ENCODE assay signal across 25 mouse cellular contexts in the genomic region with DNA sequence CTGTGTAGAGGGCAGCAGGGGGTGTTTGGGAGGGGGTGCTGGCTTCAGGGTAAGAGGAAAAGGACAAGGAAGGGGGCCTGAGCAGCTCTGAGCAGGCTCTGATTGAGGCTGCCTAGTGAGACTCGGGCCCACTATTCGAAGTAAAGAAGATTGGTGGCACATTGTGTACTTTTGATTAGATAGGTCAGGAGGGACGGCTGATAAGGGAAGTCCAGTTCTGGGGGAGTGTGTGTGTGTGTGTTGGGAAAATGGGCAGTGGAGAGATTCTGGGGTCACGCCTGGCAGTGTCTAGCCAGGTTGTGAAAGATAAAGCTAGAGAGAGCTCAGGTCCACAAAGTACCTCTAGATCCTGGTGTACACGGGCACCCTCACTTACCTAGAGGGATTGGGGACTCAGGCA. TPM values are rescaled to one million over a fixed set of nuclear protein-coding genes. Genes with fewer than 3 reads are reported as not detected.
DNase-seq lines count a peak whose midpoint lies in the region; ATAC-seq and TF ChIP-seq lines count a peak whose summit lies in the region.
"Had no signal": no experiment of that assay in that cellular context is flagged by ENCODE, and none has a peak within 500 bp of the region (broad histone marks: within the 10 kb centered on the region; RNA-seq: fewer than 3 reads in every experiment).

No protein-coding gene starts in this region.

- no peak overlapping the region for H3K9ac ChIP-seq in liver, embryonic 15.5 days
- no peak overlapping the region for H3K9ac ChIP-seq in liver, embryonic 12.5 days
- H3K9ac ChIP-seq in intestine, embryonic 16.5 days (ENCODE audit: low read depth, low read length) = no peak overlapping the region
- H3K9ac ChIP-seq: heart, embryonic 12.5 days; hindbrain, embryonic 15.5 days had no signal

- no peak for TF ChIP-seq CTCF in small intestine, adult 2 months (IDR thresholded peaks at IDR 0.05; ENCODE audit: extremely low read depth, insufficient read length, insufficient replicate concordance, low read depth, low read length)

- no peaks in the 10 kb centered on the region for H3K9me3 ChIP-seq in liver, embryonic 15.5 days (replicated peaks)
- no peaks in the 10 kb centered on the region for H3K9me3 ChIP-seq in liver, embryonic 12.5 days (replicated peaks)
- H3K9me3 ChIP-seq in intestine, embryonic 16.5 days (ENCODE audit: control insufficient read depth, low read length) = no peaks in the 10 kb centered on the region
- H3K9me3 ChIP-seq: embryonic facial prominence, embryonic 10.5 days; forebrain, embryonic 10.5 days; heart, embryonic 12.5 days; hindbrain, embryonic 15.5 days had no signal

- H3K4me3 ChIP-seq in liver, embryonic 15.5 days (replicated peaks) = no peak overlapping the region
- no peak overlapping the region for H3K4me3 ChIP-seq in liver, embryonic 12.5 days
- H3K4me3 ChIP-seq in intestine, embryonic 16.5 days (ENCODE audit: low read length) = no peak overlapping the region
- H3K4me3 ChIP-seq in small intestine, adult 2 months (ENCODE audit: low read depth, low read length) = no peak overlapping the region
- H3K4me3 ChIP-seq: embryonic facial prominence, embryonic 10.5 days; erythroblast, embryonic 14.5 days; forebrain, embryonic 10.5 days; heart, adult 2 months; heart, embryonic 12.5 days; hindbrain, embryonic 15.5 days had no signal

- DNase-seq in frontal cortex, postnatal 25 days (ENCODE audit: low spot score in 2 of 2) = no peak
- no peak for DNase-seq in frontal cortex, postnatal 14 days (ENCODE audit: low spot score in 2 of 2)
- DNase-seq: adrenal gland, adult 2 months; adrenal gland, postnatal 25 days; cerebellum, adult 18-20 months; cerebellum, postnatal 10 days; gastrocnemius, postnatal 10 days; heart, adult 2 months; heart, postnatal 36 days had no signal

- H3K4me2 ChIP-seq in liver, embryonic 15.5 days = no peak overlapping the region
- no peak overlapping the region for H3K4me2 ChIP-seq in liver, embryonic 12.5 days
- H3K4me2 ChIP-seq in intestine, embryonic 16.5 days (ENCODE audit: low read depth, low read length) = no peak overlapping the region; the same call in 1 of the 2 replicates
- H3K4me2 ChIP-seq: heart, embryonic 12.5 days; hindbrain, embryonic 15.5 days had no signal

- no peak overlapping the region for H3K27ac ChIP-seq in liver, embryonic 15.5 days (replicated peaks)
- no peak overlapping the region for H3K27ac ChIP-seq in liver, embryonic 12.5 days
- H3K27ac ChIP-seq in intestine, embryonic 16.5 days (ENCODE audit: low read length) = no peak overlapping the region
- H3K27ac ChIP-seq in small intestine, adult 2 months (ENCODE audit: insufficient read depth, low read depth, low read length) = peak overlapping the region; percentile 20; the same call in 1 of the 2 replicates
- H3K27ac ChIP-seq: embryonic facial prominence, embryonic 10.5 days; forebrain, embryonic 10.5 days; heart, adult 2 months; hindbrain, embryonic 15.5 days had no signal

- 0 out of 2 replicates have a peak, but pooled peaks have one; percentile 13 for ATAC-seq in liver, embryonic 15.5 days (ENCODE audit: insufficient read depth)
- no peak for ATAC-seq in liver, embryonic 12.5 days
- ATAC-seq in erythroblast, adult 5-6 weeks (replicated peaks; ENCODE audit: low FRiP score, poor library complexity, severe bottlenecking) = 0 out of 2 replicates have a peak, but pooled peaks have one; percentile 17
- peak; percentile 27 for ATAC-seq in intestine, embryonic 16.5 days
- ATAC-seq: forebrain, embryonic 14.5 days had no signal

- 26% methylated on average over 5 of the region's 5 CpGs for WGBS in liver, embryonic 15.5 days (ENCODE audit: insufficient replicate concordance)
- WGBS in liver, embryonic 12.5 days (ENCODE audit: insufficient replicate concordance) = 41% methylated on average over 5 of the region's 5 CpGs
- 70% methylated on average over 5 of the region's 5 CpGs for WGBS in intestine, embryonic 16.5 days
- 38% methylated on average over 5 of the region's 5 CpGs for WGBS in small intestine, adult 2 months

- peaks cover 17% of the 10 kb centered on the region for H3K36me3 ChIP-seq in liver, embryonic 15.5 days (replicated peaks)
- peaks cover 43% of the 10 kb centered on the region for H3K36me3 ChIP-seq in liver, embryonic 12.5 days
- H3K36me3 ChIP-seq in intestine, embryonic 16.5 days (ENCODE audit: control insufficient read depth, insufficient read depth, low read length) = peaks cover 8% of the 10 kb centered on the region
- H3K36me3 ChIP-seq in small intestine, adult 2 months (ENCODE audit: control insufficient read depth, insufficient read depth, low read length) = peaks cover 58% of the 10 kb centered on the region

- no peaks in the 10 kb centered on the region for H3K27me3 ChIP-seq in liver, embryonic 15.5 days
- no peaks in the 10 kb centered on the region; the same call in none of the 2 replicates for H3K27me3 ChIP-seq in liver, embryonic 12.5 days (replicated peaks)
- H3K27me3 ChIP-seq in intestine, embryonic 16.5 days (replicated peaks; ENCODE audit: control insufficient read depth, insufficient read depth, low read length) = no peaks in the 10 kb centered on the region
- no peaks in the 10 kb centered on the region for H3K27me3 ChIP-seq in small intestine, adult 2 months (ENCODE audit: control insufficient read depth, insufficient read depth, low read length)
- H3K27me3 ChIP-seq: CH12.LX; heart, embryonic 12.5 days; hindbrain, embryonic 15.5 days had no signal

- H3K4me1 ChIP-seq in liver, embryonic 15.5 days (replicated peaks) = peaks cover 11% of the 10 kb centered on the region
- H3K4me1 ChIP-seq in liver, embryonic 12.5 days = peaks cover 12% of the 10 kb centered on the region
- peaks cover 22% of the 10 kb centered on the region for H3K4me1 ChIP-seq in intestine, embryonic 16.5 days (ENCODE audit: control insufficient read depth, insufficient read depth, low read length)
- peaks cover 18% of the 10 kb centered on the region for H3K4me1 ChIP-seq in small intestine, adult 2 months (ENCODE audit: control insufficient read depth, insufficient read depth, insufficient read length, low read length)
- H3K4me1 ChIP-seq: embryonic facial prominence, embryonic 10.5 days; forebrain, embryonic 10.5 days; hindbrain, embryonic 15.5 days had no signal

- no peak for TF ChIP-seq POLR2A in small intestine, adult 2 months (IDR thresholded peaks at IDR 0.05; ENCODE audit: low read depth, low read length)

RNA-seq across cellular contexts. Expression of a gene that starts 14.7 kb away (rescaled TPM):
- 14.9 and 17.7 TPM in 2 replicates for polyA plus RNA-seq in liver, embryonic 15.5 days (2015; fragmentation: Nextera tagmentation; extraction: Ambion mirVana)
- polyA plus RNA-seq in liver, embryonic 12.5 days (2016; fragmentation: Nextera tagmentation; extraction: Ambion mirVana) = 14.4 and 16.2 TPM in 2 replicates
- total RNA-seq in erythroblast, adult 5-6 weeks (2015; ENCODE audit: low replicate concordance) = 88.8 and 93.2 TPM in 2 replicates
- total RNA-seq in erythroblast, adult 5-6 weeks (2017; ENCODE audit: low replicate concordance) = 63.6 and 65.4 TPM in 2 replicates
- polyA plus RNA-seq in intestine, embryonic 16.5 days (2015; fragmentation: Nextera tagmentation; extraction: Ambion mirVana) = 36.5 and 39.2 TPM in 2 replicates
- polyA plus RNA-seq in small intestine, adult 2 months (2012; rRNA removed) = 15.5 and 37.3 TPM in 2 replicates

RNA-seq across cellular contexts. Expression of a gene that starts 15.4 kb away (rescaled TPM):
- polyA plus RNA-seq in liver, embryonic 15.5 days (2015; fragmentation: Nextera tagmentation; extraction: Ambion mirVana) = 0.33 and 0.59 TPM in 2 replicates
- polyA plus RNA-seq in liver, embryonic 12.5 days (2016; fragmentation: Nextera tagmentation; extraction: Ambion mirVana) = 0.38 and 0.43 TPM in 2 replicates
- not detected in 2 replicates for total RNA-seq in erythroblast, adult 5-6 weeks (2015; ENCODE audit: low replicate concordance)
- total RNA-seq in erythroblast, adult 5-6 weeks (2017; ENCODE audit: low replicate concordance) = 0.70 and 2.5 TPM in 2 replicates
- polyA plus RNA-seq in intestine, embryonic 16.5 days (2015; fragmentation: Nextera tagmentation; extraction: Ambion mirVana) = 8.5 and 11.6 TPM in 2 replicates
- polyA plus RNA-seq in small intestine, adult 2 months (2012; rRNA removed) = 25.0 and 39.3 TPM in 2 replicates
- total RNA-seq: adrenal gland, adult 2 months; adrenal gland, postnatal 25 days; CH12.LX; gastrocnemius, postnatal 10 days; gastrocnemius, postnatal 4 days; heart, adult 2 months; heart, postnatal 36 days had no signal
- polyA plus RNA-seq: adrenal gland, adult 2 months had no signal

RNA-seq across cellular contexts. Expression of a gene that starts 17.7 kb away (rescaled TPM):
- polyA plus RNA-seq in liver, embryonic 15.5 days (2015; fragmentation: Nextera tagmentation; extraction: Ambion mirVana) = 300 and 303 TPM in 2 replicates
- polyA plus RNA-seq in liver, embryonic 12.5 days (2016; fragmentation: Nextera tagmentation; extraction: Ambion mirVana) = 227 and 235 TPM in 2 replicates
- total RNA-seq in erythroblast, adult 5-6 weeks (2015; ENCODE audit: low replicate concordance) = 592 TPM in 2 replicates
- total RNA-seq in erythroblast, adult 5-6 weeks (2017; ENCODE audit: low replicate concordance) = 1,227 and 1,601 TPM in 2 replicates
- polyA plus RNA-seq in intestine, embryonic 16.5 days (2015; fragmentation: Nextera tagmentation; extraction: Ambion mirVana) = 3.3 and 5.7 TPM in 2 replicates
- 0.09 TPM in 1 of 2 replicates, not detected in the other for polyA plus RNA-seq in small intestine, adult 2 months (2012; rRNA removed)
- total RNA-seq: CH12.LX had no signal

RNA-seq across cellular contexts. Expression of a gene that starts 38.3 kb away (rescaled TPM):
- polyA plus RNA-seq in liver, embryonic 15.5 days (2015; fragmentation: Nextera tagmentation; extraction: Ambion mirVana) = not detected in 2 replicates
- not detected in 2 replicates for polyA plus RNA-seq in liver, embryonic 12.5 days (2016; fragmentation: Nextera tagmentation; extraction: Ambion mirVana)
- not detected in 2 replicates for total RNA-seq in erythroblast, adult 5-6 weeks (2015; ENCODE audit: low replicate concordance)
- not detected in 2 replicates for total RNA-seq in erythroblast, adult 5-6 weeks (2017; ENCODE audit: low replicate concordance)
- 2.3 and 2.6 TPM in 2 replicates for polyA plus RNA-seq in intestine, embryonic 16.5 days (2015; fragmentation: Nextera tagmentation; extraction: Ambion mirVana)
- polyA plus RNA-seq in small intestine, adult 2 months (2012; rRNA removed) = 23.2 and 42.3 TPM in 2 replicates
- total RNA-seq: CH12.LX; gastrocnemius, postnatal 10 days; gastrocnemius, postnatal 4 days; heart, adult 2 months; heart, postnatal 36 days had no signal
- polyA plus RNA-seq: embryonic facial prominence, embryonic 10.5 days; embryonic facial prominence, embryonic 14.5 days; erythroblast, embryonic 14.5 days; forebrain, embryonic 10.5 days; forebrain, embryonic 14.5 days; heart, adult 2 months; heart, embryonic 12.5 days; hindbrain, embryonic 11.5 days had no signal

RNA-seq across cellular contexts. Expression of a gene that starts 39.7 kb away (rescaled TPM):
- polyA plus RNA-seq in liver, embryonic 15.5 days (2015; fragmentation: Nextera tagmentation; extraction: Ambion mirVana) = not detected in 2 replicates
- not detected in 2 replicates for polyA plus RNA-seq in liver, embryonic 12.5 days (2016; fragmentation: Nextera tagmentation; extraction: Ambion mirVana)
- not detected in 2 replicates for total RNA-seq in erythroblast, adult 5-6 weeks (2015; ENCODE audit: low replicate concordance)
- not detected in 2 replicates for total RNA-seq in erythroblast, adult 5-6 weeks (2017; ENCODE audit: low replicate concordance)
- polyA plus RNA-seq in intestine, embryonic 16.5 days (2015; fragmentation: Nextera tagmentation; extraction: Ambion mirVana) = not detected in 2 replicates
- not detected in 2 replicates for polyA plus RNA-seq in small intestine, adult 2 months (2012; rRNA removed)
- total RNA-seq: adrenal gland, adult 2 months; adrenal gland, postnatal 25 days; CH12.LX; gastrocnemius, postnatal 10 days; gastrocnemius, postnatal 4 days; heart, adult 2 months; heart, postnatal 36 days had no signal
- polyA plus RNA-seq: adrenal gland, adult 2 months; embryonic facial prominence, embryonic 10.5 days; embryonic facial prominence, embryonic 14.5 days; erythroblast, embryonic 14.5 days; forebrain, embryonic 10.5 days; forebrain, embryonic 14.5 days; heart, adult 2 months; heart, embryonic 12.5 days; heart, embryonic 16.5 days; hindbrain, embryonic 11.5 days; hindbrain, embryonic 15.5 days had no signal

Comparison
In these comparisons a context has a peak if more than half of its experiments do, and no peak if none do; other contexts are left out.
1. RNA of a gene that starts 17.7 kb away (polyA plus RNA-seq): 300 to 303 TPM in liver, embryonic 15.5 days and 227 to 235 TPM in liver, embryonic 12.5 days; 3.3 to 5.7 TPM in intestine, embryonic 16.5 days and 0.09 TPM in small intestine, adult 2 months; every median in the first group is over 10 times any median in the second.